Mouse (Mus musculus) embryonic facial prominence, embryonic 11.5 days (tissue): ENCODE results near the gene Gng12. TPM values are rescaled to one million over a fixed set of nuclear protein-coding genes. Genes with fewer than 3 reads are reported as not detected.

ENCODE experiments used
- ATAC-seq: fragments of 200-750 bp; cut with Nextera tagmentation; replicated peaks from 2 replicates; pipeline ENCODE4 v1.8.0; 2017; ENCODE audit warnings: low read depth; ENCODE audit not compliant: insufficient number of reproducible peaks, low FRiP score, low TSS enrichment
- DNase-seq: peaks from one replicate; pipeline ENCODE4 v3.0.0-alpha.2; 2015; ENCODE audit warnings: low spot score
- H3K27ac ChIP-seq: fragments of 300-500 bp; sonication (generic); replicated peaks from 2 replicates; pipeline ENCODE4 v1.5.1; 2014; ENCODE audit warnings: mild to moderate bottlenecking, low read depth, low read length, control low read depth
- H3K27me3 ChIP-seq: fragments of 300-500 bp; sonication (generic); 2 replicates; pipeline ENCODE4 v1.6.1; 2014; ENCODE audit warnings: mild to moderate bottlenecking, low read length, moderate library complexity, mixed read lengths; ENCODE audit not compliant: control insufficient read depth, insufficient read depth
- H3K36me3 ChIP-seq: fragments of 300-500 bp; sonication (generic); replicated peaks from 2 replicates; pipeline ENCODE4 v1.6.1; 2014; ENCODE audit warnings: low read depth, mild to moderate bottlenecking, low read length, moderate library complexity, mixed read lengths; ENCODE audit not compliant: control insufficient read depth, insufficient read depth
- H3K4me1 ChIP-seq: fragments of 300-500 bp; sonication (generic); 2 replicates; pipeline ENCODE4 v1.6.1; 2014; ENCODE audit warnings: low read length, mixed read lengths; ENCODE audit not compliant: control insufficient read depth, insufficient read depth
- H3K4me2 ChIP-seq: fragments of 300-500 bp; sonication (generic); 2 replicates; pipeline ENCODE4 v1.6.1; 2014; ENCODE audit warnings: low read depth, mild to moderate bottlenecking, control low read depth, low read length, moderate library complexity
- H3K4me3 ChIP-seq: fragments of 300-500 bp; sonication (generic); 2 replicates; pipeline ENCODE4 v1.5.1; 2014; ENCODE audit warnings: low read depth, low read length, control low read depth
- H3K9ac ChIP-seq: fragments of 300-500 bp; sonication (generic); replicated peaks from 2 replicates; pipeline ENCODE4 v1.6.1; 2014; ENCODE audit warnings: mild to moderate bottlenecking, control low read depth, low read length
- H3K9me3 ChIP-seq: fragments of 300-500 bp; sonication (generic); replicated peaks from 2 replicates; pipeline ENCODE4 v1.6.1; 2016; ENCODE audit warnings: mild to moderate bottlenecking, low read length, inconsistent platforms, mixed read lengths; ENCODE audit not compliant: control insufficient read depth
- WGBS: fragments of 180-500 bp; shearing (Covaris S2); extraction: QIAGEN DNeasy Blood & Tissue Kit; methylation state at CpG from one replicate; pipeline ENCODE4 v1.1.7; 2014; 5-methylcytosine and 5-hydroxymethylcytosine counted together
- polyA plus RNA-seq: library from polyadenylated mRNA; unstranded; fragments of >200 nt; fragmentation: Nextera tagmentation; extraction: Ambion mirVana; gene quantifications from 2 replicates; pipeline ENCODE4 v1.2.1, GENCODE M21; 2014

Gene Gng12
- polyA plus RNA-seq, 1 experiment from 2014 or later: 67.0 TPM

DNA sequence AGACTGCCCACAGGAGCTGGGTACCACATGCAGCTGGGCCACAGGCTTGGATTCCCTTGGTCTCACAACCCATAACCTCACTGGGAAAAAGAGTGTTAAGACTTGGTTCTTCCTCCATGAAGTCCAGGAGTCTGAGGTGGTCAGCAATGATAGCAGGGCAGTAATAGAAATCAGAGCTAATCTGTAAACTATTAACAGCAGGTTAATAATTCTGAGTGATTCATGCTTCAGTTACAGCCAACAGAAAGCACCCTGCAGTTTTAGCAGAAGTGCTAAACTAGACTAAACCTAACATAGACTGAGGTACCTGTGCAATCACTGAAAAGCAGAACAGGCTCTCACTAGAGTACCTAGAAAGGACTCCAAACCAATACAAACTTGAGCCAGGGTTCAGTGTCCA, 103.6 kb downstream of the Gng12 start:
- H3K36me3 ChIP-seq: no peaks in the 10 kb centered on the region
- H3K27me3 ChIP-seq: no peaks in the 10 kb centered on the region
- no peaks in the 10 kb centered on the region for H3K4me1 ChIP-seq
- no peak overlapping the region for H3K9ac ChIP-seq
- no peak overlapping the region for H3K4me3 ChIP-seq
- DNase-seq (no peak), ATAC-seq (no peak)
- no peak overlapping the region for H3K27ac ChIP-seq
- H3K9me3 ChIP-seq: no peaks in the 10 kb centered on the region
- H3K4me2 ChIP-seq: no peak overlapping the region

DNA sequence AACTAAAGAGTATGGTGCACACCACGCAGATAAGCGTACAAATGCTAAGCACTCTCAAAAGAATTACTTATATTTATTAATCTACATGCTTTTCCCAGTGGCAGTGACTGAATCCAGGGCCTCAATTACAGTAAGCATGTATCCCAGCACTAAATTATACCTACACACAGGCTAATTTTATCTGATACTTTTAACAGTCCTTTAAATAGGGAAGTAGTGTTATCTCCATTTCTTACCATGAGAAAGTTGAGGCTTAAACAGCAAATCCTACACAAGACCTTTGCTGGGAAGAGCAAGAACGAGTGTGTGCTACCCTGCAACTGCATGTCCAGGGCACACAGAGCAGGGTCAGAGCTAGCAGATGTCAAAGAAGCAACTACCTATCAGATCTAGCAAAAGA, 113.7 kb downstream of the Gng12 start:
- H3K4me2 ChIP-seq: no peak overlapping the region
- no peak overlapping the region for H3K27ac ChIP-seq
- H3K27me3 ChIP-seq: no peaks in the 10 kb centered on the region
- no peaks in the 10 kb centered on the region for H3K4me1 ChIP-seq
- H3K9me3 ChIP-seq: no peaks in the 10 kb centered on the region
- no peak overlapping the region for H3K4me3 ChIP-seq
- 92% methylated on average over 3 of the region's 3 CpGs for WGBS
- no peak overlapping the region for H3K9ac ChIP-seq
- no peaks in the 10 kb centered on the region for H3K36me3 ChIP-seq
- DNase-seq: no peak
- ATAC-seq: no peak

DNA sequence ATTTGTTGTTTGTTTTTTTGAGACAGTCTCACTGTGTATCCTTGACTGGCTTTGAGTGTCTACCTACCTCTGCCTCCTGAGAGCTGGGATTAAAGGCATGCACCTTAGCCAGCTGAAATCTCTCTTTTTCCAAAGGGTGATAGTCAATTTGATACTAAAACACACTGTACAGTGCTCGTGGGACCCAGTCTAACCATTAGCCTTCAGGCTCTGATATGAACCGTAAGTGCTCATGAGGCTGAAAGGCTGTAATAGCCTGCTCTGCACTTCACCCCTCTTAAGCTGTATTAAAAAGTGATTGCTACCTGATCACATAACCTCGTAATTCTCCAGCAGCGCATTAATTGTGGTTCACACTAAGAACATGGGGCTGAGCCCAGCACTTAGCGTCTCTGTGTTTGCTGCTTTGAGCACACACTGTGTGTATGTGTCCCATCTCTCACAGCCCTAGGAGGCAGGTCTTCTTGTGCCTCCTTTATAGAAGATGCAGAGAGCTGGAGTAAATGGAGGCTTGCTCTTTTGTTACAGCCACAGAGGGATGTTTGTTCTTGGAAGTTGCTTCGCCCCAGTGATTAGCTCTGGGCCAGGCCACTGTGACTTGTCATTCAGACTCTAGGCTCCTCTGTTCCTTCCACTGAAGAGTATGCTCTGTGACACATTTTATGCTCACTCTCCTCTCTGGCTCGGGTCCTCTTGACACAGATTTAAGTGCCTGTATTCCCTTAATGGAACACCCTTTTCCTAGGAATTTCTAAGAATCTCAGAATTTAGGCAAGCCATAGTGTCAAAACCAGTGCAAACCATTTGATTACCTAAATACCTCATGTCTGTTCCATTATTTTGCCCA, 114.4 kb downstream of the Gng12 start:
- H3K36me3 ChIP-seq: no peaks in the 10 kb centered on the region
- DNase-seq (no peak), ATAC-seq (peak; percentile 85)
- no peak overlapping the region for H3K27ac ChIP-seq
- H3K4me3 ChIP-seq: no peak overlapping the region
- no peak overlapping the region for H3K4me2 ChIP-seq
- no peaks in the 10 kb centered on the region for H3K9me3 ChIP-seq
- H3K9ac ChIP-seq: no peak overlapping the region
- no peaks in the 10 kb centered on the region for H3K27me3 ChIP-seq
- 52% methylated on average over 7 of the region's 7 CpGs for WGBS
- no peaks in the 10 kb centered on the region for H3K4me1 ChIP-seq

DNA sequence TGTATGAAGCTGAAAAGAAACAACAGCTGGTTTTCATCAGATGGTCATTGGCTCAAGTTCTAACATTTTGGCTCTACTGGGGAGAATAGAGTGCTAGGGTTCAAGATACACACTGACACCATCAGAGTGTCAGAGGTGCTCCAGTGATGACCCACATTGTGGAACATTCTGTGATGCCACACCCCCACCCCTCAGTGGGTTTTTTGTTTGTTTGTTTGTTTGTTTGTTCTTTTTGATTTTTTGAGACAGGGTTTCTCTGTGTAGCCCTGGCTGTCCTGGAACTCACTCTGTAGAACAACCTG, 115.0 kb downstream of the Gng12 start:
- H3K4me1 ChIP-seq: no peaks in the 10 kb centered on the region
- H3K36me3 ChIP-seq: no peaks in the 10 kb centered on the region
- ATAC-seq: no peak

DNA sequence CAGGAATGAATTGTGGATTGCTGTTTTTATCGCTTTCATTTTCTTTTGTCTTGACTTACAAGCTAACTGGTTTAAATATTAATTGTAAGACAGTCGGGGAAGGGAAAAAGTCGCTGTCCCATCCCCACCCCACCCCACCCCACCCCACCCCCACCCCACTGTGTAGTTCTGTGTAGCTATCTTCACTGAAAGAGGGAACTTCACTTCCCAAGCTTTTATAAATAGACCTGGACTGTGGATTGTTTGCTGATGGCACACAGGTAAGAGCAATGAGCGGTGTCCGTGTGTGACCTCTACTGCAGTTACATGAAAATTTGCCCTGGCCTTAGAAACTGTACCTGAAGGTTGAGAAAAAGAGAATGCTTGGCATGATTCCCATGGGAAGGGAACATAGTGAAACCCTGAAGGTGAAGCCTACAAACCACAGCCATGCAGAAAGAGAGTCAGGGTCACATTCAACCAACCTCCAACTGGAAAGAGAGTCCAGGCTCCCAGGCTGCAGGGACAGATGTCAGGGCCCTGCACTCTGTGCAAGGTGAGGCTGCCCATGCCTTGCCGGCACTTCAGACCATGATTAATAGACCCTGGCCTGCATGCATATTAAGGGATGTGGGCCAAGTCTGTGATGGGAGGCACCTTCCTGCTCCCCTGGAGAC, 117.2 kb downstream of the Gng12 start:
- Histone ChIP-seq H3K4me2 (no peak overlapping the region), H3K36me3 (no peaks in the 10 kb centered on the region), H3K27ac (no peak overlapping the region), H3K4me3 (no peak overlapping the region), H3K9ac (no peak overlapping the region), H3K27me3 (no peaks in the 10 kb centered on the region), H3K9me3 (no peaks in the 10 kb centered on the region), H3K4me1 (no peaks in the 10 kb centered on the region)
- DNase-seq: no peak
- ATAC-seq: no peak
- 91% methylated on average over 6 of the region's 6 CpGs for WGBS

More for the DNA sequence above, 115.0 kb downstream of the Gng12 start:
- no peak overlapping the region for H3K27ac ChIP-seq
- H3K4me3 ChIP-seq: no peak overlapping the region
- no peaks in the 10 kb centered on the region for H3K27me3 ChIP-seq
- H3K4me2 ChIP-seq: no peak overlapping the region
- no peak for DNase-seq
- no peak overlapping the region for H3K9ac ChIP-seq
- no peaks in the 10 kb centered on the region for H3K9me3 ChIP-seq

DNA sequence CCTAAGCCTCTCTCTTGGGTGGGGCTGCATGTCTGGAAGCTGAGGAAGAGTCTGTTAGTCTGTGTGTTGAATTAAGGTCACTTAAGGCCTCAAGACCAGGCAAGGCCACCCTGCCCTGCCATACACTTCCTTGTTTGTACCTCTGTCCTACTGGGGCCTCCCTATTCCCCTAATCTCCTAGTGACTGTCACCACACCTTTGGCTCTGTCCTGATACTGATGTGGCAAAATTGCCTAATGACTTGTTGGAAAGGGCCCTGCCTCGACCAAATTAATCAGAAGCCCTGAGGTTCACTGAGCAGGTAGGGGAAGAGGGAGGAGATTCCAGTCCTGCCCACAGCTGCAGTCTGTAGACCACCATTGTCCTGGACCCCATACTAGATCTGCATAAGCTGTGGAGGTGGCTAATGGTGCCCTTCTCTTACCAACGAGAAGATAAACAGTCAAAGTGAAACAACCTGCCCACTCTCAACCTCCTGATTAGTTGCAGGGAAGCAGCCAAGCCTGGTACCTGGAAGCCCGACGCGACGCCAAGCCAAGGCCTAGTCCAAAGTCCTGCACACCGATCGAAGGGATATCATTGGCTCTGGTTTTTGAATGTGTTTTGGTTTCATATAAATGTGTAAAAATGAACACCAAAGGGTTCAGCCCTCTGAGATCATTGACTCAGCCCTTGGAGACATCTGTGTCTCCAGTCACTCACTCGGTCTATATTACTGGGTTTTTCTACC, 117.9 kb downstream of the Gng12 start:
- Histone ChIP-seq H3K27ac (no peak overlapping the region), H3K4me1 (no peaks in the 10 kb centered on the region), H3K4me2 (no peak overlapping the region), H3K9ac (no peak overlapping the region), H3K9me3 (no peaks in the 10 kb centered on the region), H3K4me3 (no peak overlapping the region), H3K36me3 (no peaks in the 10 kb centered on the region), H3K27me3 (no peaks in the 10 kb centered on the region)
- DNase-seq (no peak), ATAC-seq (no peak)
- WGBS: 88% methylated on average over 9 of the region's 9 CpGs

DNA sequence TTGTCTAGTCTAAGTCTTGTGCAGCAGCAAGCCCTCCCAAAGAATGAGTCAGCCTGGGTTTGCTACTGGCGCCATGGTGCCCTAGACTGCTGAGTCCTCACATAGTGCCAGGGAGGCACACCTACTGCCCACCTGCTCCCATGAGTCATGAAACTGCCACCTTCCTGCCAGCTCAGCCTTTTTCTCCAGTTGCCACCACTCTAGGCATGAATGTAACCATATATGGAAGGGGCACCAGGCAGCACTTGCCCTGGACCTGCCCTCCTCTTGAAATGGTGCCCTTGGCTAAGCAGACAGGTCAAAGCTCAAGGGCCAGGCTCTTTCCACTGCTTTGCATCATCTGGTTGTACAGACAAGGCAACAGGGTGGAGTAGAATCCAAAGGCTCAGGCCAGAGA, 118.5 kb downstream of the Gng12 start:
- no peak for ATAC-seq
- H3K4me3 ChIP-seq: no peak overlapping the region
- no peaks in the 10 kb centered on the region for H3K4me1 ChIP-seq
- H3K9me3 ChIP-seq: no peaks in the 10 kb centered on the region
- WGBS: 89% methylated on average over 1 of the region's 1 CpGs
- DNase-seq: no peak
- H3K4me2 ChIP-seq: no peak overlapping the region
- H3K27ac ChIP-seq: no peak overlapping the region
- no peaks in the 10 kb centered on the region for H3K27me3 ChIP-seq
- no peaks in the 10 kb centered on the region for H3K36me3 ChIP-seq
- no peak overlapping the region for H3K9ac ChIP-seq
